Mouse (Mus musculus) E14TG2a.4 (cell line): ENCODE measurements at regions not wholly inside any gene's neighbourhood (a gene's known extent, or its start where the extent isn't known, plus 50 kb on each side); places are given as distances from the start of the nearest gene placed in this dataset.

Experiments used
- CTCF ChIP-seq: conservative IDR thresholded peaks from 2 replicates; pipeline ENCODE4 v1.5.1; 2014; ENCODE audit warnings: low read length
- POU5F1 ChIP-seq: IDR thresholded peaks from 2 replicates; pipeline ENCODE4 v1.6.1; 2014; ENCODE audit warnings: low read length, borderline replicate concordance

DNA sequence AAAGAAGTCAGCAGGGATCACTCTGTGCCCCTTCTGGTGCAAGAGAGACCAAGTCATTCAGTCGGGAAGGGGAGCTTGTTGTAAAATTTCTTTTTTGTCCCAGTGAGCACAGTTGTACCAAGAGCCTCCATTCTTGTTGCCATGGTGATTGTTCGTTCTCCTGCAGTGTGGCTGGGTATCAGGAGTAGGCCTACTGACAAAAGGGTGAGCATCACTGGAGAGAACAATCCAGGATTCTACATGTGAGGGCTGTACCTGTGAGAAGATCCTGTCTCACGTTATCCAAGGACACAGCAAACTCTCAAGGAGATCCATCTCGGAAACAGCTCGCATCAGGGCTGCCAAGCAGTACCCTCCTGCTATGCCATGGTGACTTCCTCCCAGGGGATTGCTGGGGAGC is 347.6 kb downstream of the Wdr11 start:
- no peak for TF ChIP-seq CTCF
- no peak for TF ChIP-seq POU5F1
